Mouse (Mus musculus) liver, embryonic 13.5 days (tissue): ENCODE data around the gene Wdfy3. TPM values are rescaled to one million over a fixed set of nuclear protein-coding genes. Genes with fewer than 3 reads are reported as not detected.

ENCODE experiments used
- ATAC-seq: fragments of 200-750 bp; cut with Nextera tagmentation; 2 replicates; pipeline ENCODE4 v1.8.0; 2017; ENCODE audit warnings: low read depth, mild to moderate bottlenecking, moderate number of reproducible peaks, moderate library complexity
- DNase-seq: peaks from one replicate; pipeline ENCODE4 v3.0.0; 2022
- H3K27ac ChIP-seq: fragments of 300-500 bp; sonication (generic); 2 replicates; pipeline ENCODE4 v1.5.1; 2015; ENCODE audit warnings: moderate library complexity, mild to moderate bottlenecking, inconsistent platforms
- H3K27me3 ChIP-seq: fragments of 300-500 bp; sonication (generic); 2 replicates; pipeline ENCODE4 v1.6.1; 2015; ENCODE audit warnings: mild to moderate bottlenecking, inconsistent platforms
- H3K36me3 ChIP-seq: fragments of 300-500 bp; sonication (generic); 2 replicates; pipeline ENCODE4 v1.6.1; 2015; ENCODE audit warnings: mild to moderate bottlenecking, inconsistent platforms
- H3K4me1 ChIP-seq: fragments of 300-500 bp; sonication (generic); replicated peaks from 2 replicates; pipeline ENCODE4 v1.6.1; 2015; ENCODE audit warnings: inconsistent platforms
- H3K4me2 ChIP-seq: fragments of 300-500 bp; sonication (generic); 2 replicates; pipeline ENCODE4 v1.6.1; 2015; ENCODE audit warnings: inconsistent platforms, mild to moderate bottlenecking, moderate library complexity
- H3K4me3 ChIP-seq: fragments of 300-500 bp; sonication (generic); replicated peaks from 2 replicates; pipeline ENCODE4 v1.5.1; 2015; ENCODE audit warnings: mild to moderate bottlenecking, inconsistent platforms
- H3K9ac ChIP-seq: fragments of 300-500 bp; sonication (generic); 2 replicates; pipeline ENCODE4 v1.6.1; 2015; ENCODE audit warnings: mild to moderate bottlenecking, inconsistent platforms
- H3K9me3 ChIP-seq: fragments of 300-500 bp; sonication (generic); replicated peaks from 2 replicates; pipeline ENCODE4 v1.6.1; 2016; ENCODE audit warnings: inconsistent platforms
- WGBS: fragments of 180-500 bp; shearing (Covaris S2); methylation state at CpG from one replicate; pipeline ENCODE4 v1.1.7; 2015; ENCODE audit not compliant: insufficient replicate concordance; 5-methylcytosine and 5-hydroxymethylcytosine counted together
- polyA plus RNA-seq: library from polyadenylated mRNA; unstranded; fragments of >200 nt; fragmentation: Nextera tagmentation; extraction: Ambion mirVana; gene quantifications from 2 replicates; pipeline ENCODE4 v1.2.1, GENCODE M21; 2015

Wdfy3 gene
- polyA plus RNA-seq, 1 experiment from 2014 or later = 3.3 TPM

DNA sequence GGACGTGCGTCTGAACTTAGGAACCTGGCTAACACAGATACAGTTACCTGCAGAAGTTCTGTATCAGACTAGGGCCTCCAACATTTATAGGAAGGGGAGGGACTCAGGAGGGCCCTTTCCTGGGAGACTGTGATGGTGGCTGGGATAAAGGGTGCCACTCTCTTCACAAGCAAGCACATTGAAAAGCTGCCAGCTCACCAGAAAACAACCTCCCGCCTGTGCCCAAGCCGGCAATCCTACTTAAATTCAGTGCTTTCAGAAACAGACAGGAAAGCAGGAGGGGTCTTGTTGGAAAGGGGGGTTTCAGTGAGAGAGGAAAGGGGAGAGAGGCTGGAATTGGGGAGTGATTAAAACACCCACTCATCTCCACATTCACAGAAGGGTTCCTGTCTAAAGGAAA, 106.9 kb downstream of the Wdfy3 start:
- Histone ChIP-seq H3K4me3 (no peak overlapping the region), H3K36me3 (peaks cover 39% of the 10 kb centered on the region), H3K4me1 (peaks cover 6% of the 10 kb centered on the region), H3K9me3 (no peaks in the 10 kb centered on the region), H3K27me3 (no peaks in the 10 kb centered on the region), H3K4me2 (no peak overlapping the region), H3K9ac (no peak overlapping the region), H3K27ac (no peak overlapping the region)
- 86% methylated on average over 4 of the region's 4 CpGs for WGBS
- no peak for ATAC-seq
- DNase-seq = no peak

- H3K27me3 ChIP-seq = no peaks in the 10 kb centered on the region
- H3K4me3 ChIP-seq = no peak overlapping the region
- peaks cover 52% of the 10 kb centered on the region for H3K36me3 ChIP-seq
- no peaks in the 10 kb centered on the region for H3K4me1 ChIP-seq
- H3K4me2 ChIP-seq = no peak overlapping the region
- no peak for ATAC-seq
- WGBS = 89% methylated on average over 13 of the region's 13 CpGs
- no peak for DNase-seq
- H3K27ac ChIP-seq = no peak overlapping the region
- H3K9me3 ChIP-seq = no peaks in the 10 kb centered on the region
- no peak overlapping the region for H3K9ac ChIP-seq
These were observed 110.4 kb downstream of the Wdfy3 start for GRCm38 (mm10) chr5:101959369-101959768.

DNA sequence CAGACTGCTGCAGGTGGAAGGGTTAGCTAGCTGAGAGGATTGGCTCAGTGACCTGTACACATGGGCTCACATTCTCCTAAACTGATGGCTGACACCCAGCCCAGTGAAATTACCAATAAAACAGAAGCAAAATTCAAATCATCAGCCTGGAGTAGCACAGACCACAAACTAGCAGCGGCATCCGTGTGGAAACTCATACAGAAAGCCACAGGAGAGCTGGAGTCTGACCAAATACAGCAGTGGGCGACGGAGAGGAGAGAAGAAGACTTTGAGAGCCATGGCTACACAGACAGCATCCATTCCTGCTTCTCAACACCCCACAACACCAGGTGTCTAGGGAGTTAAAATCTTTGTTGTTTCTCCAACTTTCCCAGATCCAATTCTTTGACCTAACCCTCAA, 110.8 kb downstream of the Wdfy3 start:
- DNase-seq (no peak), ATAC-seq (no peak)
- Histone ChIP-seq H3K4me1 (no peaks in the 10 kb centered on the region), H3K36me3 (peaks cover 52% of the 10 kb centered on the region), H3K9me3 (no peaks in the 10 kb centered on the region), H3K9ac (no peak overlapping the region), H3K27ac (no peak overlapping the region), H3K4me2 (no peak overlapping the region), H3K27me3 (no peaks in the 10 kb centered on the region), H3K4me3 (no peak overlapping the region)
- 91% methylated on average over 4 of the region's 4 CpGs for WGBS

DNA sequence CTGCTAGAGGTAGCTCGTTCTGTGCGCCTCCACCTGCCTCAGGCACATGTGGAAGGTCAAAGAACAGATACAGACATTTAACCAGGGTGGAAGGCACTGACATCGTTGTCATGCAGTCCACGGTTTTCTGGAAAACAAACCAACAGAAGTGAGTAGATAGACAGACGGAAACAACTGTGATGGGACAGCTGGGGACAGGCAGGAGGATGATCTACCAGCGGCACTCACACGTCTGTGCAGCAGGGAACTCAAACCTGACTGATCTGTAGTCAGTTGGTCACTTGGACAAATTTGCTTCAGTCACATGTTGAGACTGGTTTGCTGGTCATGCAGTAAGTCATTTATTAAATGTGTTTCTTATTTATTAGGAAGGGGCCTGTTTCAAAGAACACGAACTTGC, 112.3 kb downstream of the Wdfy3 start:
- no peaks in the 10 kb centered on the region for H3K27me3 ChIP-seq
- H3K9ac ChIP-seq = no peak overlapping the region
- H3K4me3 ChIP-seq = no peak overlapping the region
- no peak overlapping the region for H3K27ac ChIP-seq
- DNase-seq = no peak
- no peaks in the 10 kb centered on the region for H3K9me3 ChIP-seq
- 83% methylated on average over 8 of the region's 8 CpGs for WGBS
- peaks cover 59% of the 10 kb centered on the region for H3K36me3 ChIP-seq
- H3K4me1 ChIP-seq = no peaks in the 10 kb centered on the region
- no peak overlapping the region for H3K4me2 ChIP-seq
- no peak for ATAC-seq

DNA sequence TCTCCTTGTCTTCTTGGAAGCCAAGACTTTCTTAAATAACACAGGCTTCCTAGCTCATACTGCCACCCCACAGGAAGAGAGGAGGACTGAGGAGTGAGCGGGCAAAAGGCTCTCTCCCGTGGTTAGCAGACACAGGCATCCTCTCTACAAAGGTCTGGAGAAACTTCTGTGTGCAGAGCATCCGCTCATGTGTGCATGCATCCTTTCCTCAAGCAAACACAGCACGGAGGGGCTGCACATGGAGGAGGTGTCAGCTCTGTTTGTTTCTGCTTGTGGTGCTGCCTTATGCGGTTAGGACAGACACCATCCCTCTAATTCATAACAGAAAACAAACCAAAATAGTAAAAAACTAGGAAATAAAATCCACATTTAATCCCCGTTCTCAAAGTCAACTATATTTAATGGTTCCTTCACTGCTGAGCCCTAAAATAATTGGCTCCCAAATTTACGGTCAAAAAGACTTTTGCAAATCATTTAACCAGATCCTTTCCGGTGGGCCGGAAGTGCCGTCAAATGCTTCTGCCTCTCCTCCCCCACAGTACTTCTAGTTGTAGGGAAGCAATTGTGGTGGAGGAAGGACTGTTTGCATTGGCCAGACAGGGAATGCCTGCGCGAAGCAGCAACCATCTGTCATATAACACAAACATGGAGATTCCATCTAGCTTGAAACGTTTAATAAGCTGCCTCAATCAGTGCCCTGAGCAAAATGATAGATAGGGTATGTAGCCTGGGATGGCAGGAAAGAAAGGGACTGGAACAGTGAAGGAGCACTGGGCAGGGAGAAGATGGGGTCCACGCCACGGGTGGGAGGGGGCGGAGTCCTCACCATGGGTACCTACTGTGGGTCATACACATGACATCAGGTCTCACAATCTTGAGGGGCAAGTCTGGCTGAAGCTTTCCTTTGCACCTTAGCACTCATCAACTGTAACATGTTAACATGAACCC, 115.1 kb downstream of the Wdfy3 start:
- Histone ChIP-seq H3K27ac (no peak overlapping the region), H3K4me2 (no peak overlapping the region), H3K36me3 (peaks cover 59% of the 10 kb centered on the region), H3K9ac (no peak overlapping the region), H3K27me3 (no peaks in the 10 kb centered on the region), H3K4me3 (no peak overlapping the region), H3K9me3 (no peaks in the 10 kb centered on the region), H3K4me1 (no peaks in the 10 kb centered on the region)
- WGBS = 77% methylated on average over 16 of the region's 16 CpGs
- no peak for DNase-seq
- ATAC-seq = no peak

GRCm38 (mm10) chr5:101951918-101952317, 117.8 kb downstream of the Wdfy3 start:
- Histone ChIP-seq H3K4me3 (no peak overlapping the region), H3K4me1 (no peaks in the 10 kb centered on the region), H3K4me2 (no peak overlapping the region), H3K9me3 (no peaks in the 10 kb centered on the region), H3K9ac (no peak overlapping the region), H3K27me3 (no peaks in the 10 kb centered on the region), H3K36me3 (peaks cover 59% of the 10 kb centered on the region), H3K27ac (no peak overlapping the region)
- DNase-seq = no peak
- no peak for ATAC-seq
- 42% methylated on average over 1 of the region's 1 CpGs for WGBS

DNA sequence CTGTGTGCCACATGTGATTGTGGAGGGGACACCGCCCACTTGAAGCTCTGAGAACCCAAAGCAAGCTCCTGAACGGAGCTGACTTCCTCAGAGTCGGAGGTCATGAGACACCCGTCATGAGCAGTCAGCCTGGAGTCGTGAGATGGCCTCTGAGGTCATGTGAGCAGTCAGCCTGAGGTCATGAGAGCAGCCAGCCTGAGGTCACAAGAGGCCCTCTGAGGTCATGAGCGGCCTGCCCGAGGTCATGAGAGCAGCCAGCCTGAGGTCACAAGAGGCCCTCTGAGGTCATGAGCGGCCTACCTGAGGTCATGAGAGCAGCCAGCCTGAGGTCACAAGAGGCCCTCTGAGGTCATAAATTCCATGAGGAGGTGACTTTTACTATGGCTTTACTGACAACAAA, 120.4 kb downstream of the Wdfy3 start:
- Histone ChIP-seq H3K27ac (no peak overlapping the region), H3K4me2 (no peak overlapping the region), H3K4me1 (no peaks in the 10 kb centered on the region), H3K9ac (no peak overlapping the region), H3K9me3 (no peaks in the 10 kb centered on the region), H3K4me3 (no peak overlapping the region), H3K27me3 (no peaks in the 10 kb centered on the region), H3K36me3 (peaks cover 46% of the 10 kb centered on the region)
- ATAC-seq (no peak), DNase-seq (no peak)
- WGBS = 81% methylated on average over 8 of the region's 8 CpGs

GRCm38 (mm10) chr5:101948641-101949040, 121.1 kb downstream of the Wdfy3 start:
- Histone ChIP-seq H3K27me3 (no peaks in the 10 kb centered on the region), H3K9ac (no peak overlapping the region), H3K4me3 (no peak overlapping the region), H3K4me2 (no peak overlapping the region), H3K4me1 (no peaks in the 10 kb centered on the region), H3K36me3 (peaks cover 53% of the 10 kb centered on the region), H3K27ac (no peak overlapping the region), H3K9me3 (no peaks in the 10 kb centered on the region)
- ATAC-seq (no peak), DNase-seq (no peak)
- 81% methylated on average over 7 of the region's 7 CpGs for WGBS

DNA sequence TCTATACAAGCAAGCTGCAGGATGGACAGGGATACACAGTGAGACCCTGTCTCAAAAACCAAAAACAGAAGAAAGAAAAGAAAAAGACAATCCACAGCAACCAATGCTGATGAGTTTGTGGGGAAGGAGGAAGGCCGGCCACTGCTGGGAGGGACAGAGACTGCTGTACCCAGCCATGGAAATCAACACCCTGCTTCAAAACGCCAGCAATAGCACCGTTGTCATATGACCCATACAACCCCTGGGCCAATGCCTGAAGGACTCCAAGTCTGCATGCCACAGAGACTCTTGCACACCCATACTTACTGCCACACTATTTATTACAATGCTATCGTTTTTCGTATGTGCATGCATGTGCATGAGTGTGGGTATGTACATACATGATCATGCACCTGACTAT, 124.0 kb downstream of the Wdfy3 start:
- Histone ChIP-seq H3K36me3 (peaks cover 63% of the 10 kb centered on the region), H3K4me1 (no peaks in the 10 kb centered on the region), H3K9ac (no peak overlapping the region), H3K9me3 (no peaks in the 10 kb centered on the region), H3K27me3 (no peaks in the 10 kb centered on the region), H3K4me2 (no peak overlapping the region), H3K4me3 (no peak overlapping the region), H3K27ac (no peak overlapping the region)
- no peak for DNase-seq
- 85% methylated on average over 5 of the region's 5 CpGs for WGBS
- no peak for ATAC-seq

GRCm38 (mm10) chr5:101937909-101938596, 131.7 kb downstream of the Wdfy3 start:
- ATAC-seq = no peak
- 71% methylated on average over 13 of the region's 13 CpGs for WGBS
- peaks cover 63% of the 10 kb centered on the region for H3K36me3 ChIP-seq

DNA sequence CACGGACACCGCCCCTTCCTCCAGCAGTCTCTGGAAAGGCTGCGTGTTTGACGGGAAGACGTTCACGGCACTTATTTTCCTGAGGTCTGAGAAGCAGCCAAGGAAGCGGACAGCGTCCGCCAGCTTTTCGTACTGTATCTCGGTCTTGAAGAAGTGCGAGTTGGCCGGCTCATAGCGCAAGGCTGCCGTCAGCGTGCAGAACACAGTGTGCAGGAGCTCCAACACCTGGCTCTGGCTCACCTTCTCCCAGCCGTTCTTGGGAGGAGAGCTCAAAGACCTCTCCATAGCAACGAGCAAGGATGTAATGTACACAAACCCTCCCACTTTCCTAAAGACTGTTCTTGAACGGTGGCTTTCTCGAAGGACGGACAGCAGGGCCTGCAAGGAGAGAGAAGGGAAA, 132.4 kb downstream of the Wdfy3 start:
- Histone ChIP-seq H3K4me1 (no peaks in the 10 kb centered on the region), H3K4me3 (no peak overlapping the region), H3K36me3 (peaks cover 56% of the 10 kb centered on the region), H3K27me3 (no peaks in the 10 kb centered on the region), H3K27ac (no peak overlapping the region), H3K4me2 (no peak overlapping the region), H3K9me3 (no peaks in the 10 kb centered on the region), H3K9ac (no peak overlapping the region)
- ATAC-seq (no peak), DNase-seq (no peak)
- 87% methylated on average over 21 of the region's 21 CpGs for WGBS

More at GRCm38 (mm10) chr5:101937909-101938596, 131.7 kb downstream of the Wdfy3 start:
- no peaks in the 10 kb centered on the region for H3K4me1 ChIP-seq
- H3K4me2 ChIP-seq = no peak overlapping the region
- H3K27me3 ChIP-seq = no peaks in the 10 kb centered on the region
- no peak for DNase-seq
- H3K4me3 ChIP-seq = no peak overlapping the region
- H3K9ac ChIP-seq = no peak overlapping the region
- H3K9me3 ChIP-seq = no peaks in the 10 kb centered on the region
- H3K27ac ChIP-seq = no peak overlapping the region
